In the genomic region with DNA sequence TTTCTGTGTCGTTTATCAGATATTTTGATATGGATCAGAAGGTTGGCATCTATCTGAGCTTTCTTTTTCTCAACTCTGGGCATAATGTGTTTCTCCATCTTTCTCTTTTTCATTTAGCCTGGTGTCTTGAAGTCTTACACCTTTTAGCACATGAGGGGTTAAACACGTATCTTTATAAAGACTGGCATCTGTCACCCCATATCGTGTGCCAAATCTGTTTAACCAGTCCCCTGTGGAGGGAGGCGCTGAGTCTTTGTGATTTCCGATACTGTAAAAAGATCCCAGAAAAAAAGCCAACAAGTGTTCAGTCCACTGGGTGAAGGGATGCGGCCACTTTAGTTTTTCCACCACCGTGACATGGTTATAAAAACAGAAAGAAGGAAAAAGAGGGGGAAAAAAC, we compare ENCODE assay signal across 16 mouse cellular contexts.
"Had no signal": no experiment of that assay in that cellular context is flagged by ENCODE, and none has a peak within 500 bp of the region (broad histone marks: within the 10 kb centered on the region; RNA-seq: fewer than 3 reads in every experiment).

No protein-coding gene starts in this region.

- H3K27ac ChIP-seq: neural tube, embryonic 13.5 days; neural tube, embryonic 15.5 days; stomach, embryonic 15.5 days; stomach, postnatal 0 days had no signal

- H3K9ac ChIP-seq: neural tube, embryonic 13.5 days; neural tube, embryonic 15.5 days; stomach, embryonic 15.5 days had no signal

- H3K4me3 ChIP-seq: neural tube, embryonic 13.5 days; neural tube, embryonic 15.5 days; stomach, embryonic 15.5 days had no signal

- H3K27me3 ChIP-seq: stomach, embryonic 15.5 days had no signal

- DNase-seq: retina, postnatal 1 day; right cerebral cortex, adult 18-20 months; right cerebral cortex, postnatal 14 days; right cerebral cortex, postnatal 25 days; right cerebral cortex, postnatal 4 days; spleen, adult 18-20 months; thymus, adult 18-20 months; thymus, adult 2 months; thymus, postnatal 14 days; thymus, postnatal 25 days; thymus, postnatal 36 days; thymus, postnatal 4 days had no signal

- H3K4me2 ChIP-seq: neural tube, embryonic 13.5 days; neural tube, embryonic 15.5 days; stomach, embryonic 15.5 days had no signal

- H3K36me3 ChIP-seq: neural tube, embryonic 13.5 days; neural tube, embryonic 15.5 days; stomach, embryonic 15.5 days had no signal

- H3K9me3 ChIP-seq: neural tube, embryonic 15.5 days; stomach, embryonic 15.5 days had no signal
